Mouse (Mus musculus) intestine, embryonic 15.5 days (tissue): ENCODE measurements around the gene Mgl2. TPM values are rescaled to one million over a fixed set of nuclear protein-coding genes. Genes with fewer than 3 reads are reported as not detected.

Experiments
- ATAC-seq: fragments of 200-750 bp; cut with Nextera tagmentation; 2 replicates; pipeline ENCODE4 v1.8.0; 2017; ENCODE audit warnings: moderate TSS enrichment, moderate library complexity
- H3K27ac ChIP-seq: fragments of 300-500 bp; sonication (generic); 2 replicates; pipeline ENCODE4 v1.5.1; 2015; ENCODE audit warnings: mild to moderate bottlenecking, inconsistent platforms
- H3K27me3 ChIP-seq: fragments of 300-500 bp; sonication (generic); replicated peaks from 2 replicates; pipeline ENCODE4 v1.6.1; 2015; ENCODE audit warnings: inconsistent platforms
- H3K36me3 ChIP-seq: fragments of 300-500 bp; sonication (generic); 2 replicates; pipeline ENCODE4 v1.6.1; 2015; ENCODE audit warnings: inconsistent platforms
- H3K4me1 ChIP-seq: fragments of 300-500 bp; sonication (generic); replicated peaks from 2 replicates; pipeline ENCODE4 v1.6.1; 2015; ENCODE audit warnings: inconsistent platforms
- H3K4me2 ChIP-seq: fragments of 300-500 bp; sonication (generic); replicated peaks from 2 replicates; pipeline ENCODE4 v1.6.1; 2015; ENCODE audit warnings: mild to moderate bottlenecking, inconsistent platforms
- H3K4me3 ChIP-seq: fragments of 300-500 bp; sonication (generic); replicated peaks from 2 replicates; pipeline ENCODE4 v1.5.1; 2015; ENCODE audit warnings: inconsistent platforms
- H3K9ac ChIP-seq: fragments of 300-500 bp; sonication (generic); 2 replicates; pipeline ENCODE4 v1.6.1; 2015; ENCODE audit warnings: inconsistent platforms
- H3K9me3 ChIP-seq: fragments of 300-500 bp; sonication (generic); 2 replicates; pipeline ENCODE4 v1.6.1; 2016; ENCODE audit warnings: inconsistent platforms
- WGBS: fragments of 180-500 bp; shearing (Covaris S2); methylation state at CpG from one replicate; pipeline ENCODE4 v1.1.7; 2015; 5-methylcytosine and 5-hydroxymethylcytosine counted together
- polyA plus RNA-seq: library from polyadenylated mRNA; unstranded; fragments of >200 nt; fragmentation: Nextera tagmentation; extraction: Ambion mirVana; gene quantifications from 2 replicates; pipeline ENCODE4 v1.2.1, GENCODE M21; 2015

Gene Mgl2
- 0.72 and 0.80 TPM in 2 replicates for polyA plus RNA-seq

GRCm38 (mm10) chr11:70129926-70130379 lies at the start of gene Mgl2:
TSS of gene Mgl2 (plus strand) at chr11:70130329.
- Histone ChIP-seq H3K9me3 (no peaks in the 10 kb centered on the region), H3K4me2 (no peak within 1 kb of the TSS), H3K36me3 (no peaks in the 10 kb centered on the region), H3K4me1 (no peaks in the 10 kb centered on the region), H3K4me3 (no peak within 1 kb of the TSS), H3K27me3 (no peaks in the 10 kb centered on the region), H3K27ac (no peak within 1 kb of the TSS), H3K9ac (no peak within 1 kb of the TSS)
- WGBS: 71% methylated on average over 9 of the region's 9 CpGs
- ATAC-seq: no peak

- ATAC-seq: no peak
- Histone ChIP-seq H3K4me2 (no peak overlapping the region), H3K9ac (no peak overlapping the region), H3K4me1 (no peaks in the 10 kb centered on the region), H3K36me3 (no peaks in the 10 kb centered on the region), H3K27me3 (no peaks in the 10 kb centered on the region), H3K4me3 (no peak overlapping the region), H3K27ac (no peak overlapping the region), H3K9me3 (no peaks in the 10 kb centered on the region)
- 84% methylated on average over 15 of the region's 15 CpGs for WGBS
These were observed 49.1 kb upstream of the Mgl2 start for GRCm38 (mm10) chr11:70080803-70081590.

GRCm38 (mm10) chr11:70084563-70084962 lies 45.6 kb upstream of the Mgl2 start:
- no peak overlapping the region for H3K27ac ChIP-seq
- H3K36me3 ChIP-seq: no peaks in the 10 kb centered on the region
- no peak for ATAC-seq
- H3K27me3 ChIP-seq: no peaks in the 10 kb centered on the region
- no peaks in the 10 kb centered on the region for H3K4me1 ChIP-seq
- WGBS: 81% methylated on average over 8 of the region's 8 CpGs
- no peak overlapping the region for H3K4me2 ChIP-seq
- H3K9me3 ChIP-seq: no peaks in the 10 kb centered on the region
- H3K4me3 ChIP-seq: no peak overlapping the region
- H3K9ac ChIP-seq: no peak overlapping the region

GRCm38 (mm10) chr11:70091986-70092783 lies 37.9 kb upstream of the Mgl2 start, which contains the start of gene Asgr2:
TSS of gene Asgr2 (plus strand) at chr11:70092644.
- Histone ChIP-seq H3K9ac (no peak within 1 kb of the TSS), H3K9me3 (no peaks in the 10 kb centered on the region), H3K27me3 (no peaks in the 10 kb centered on the region), H3K27ac (no peak within 1 kb of the TSS), H3K4me1 (no peaks in the 10 kb centered on the region), H3K4me2 (no peak within 1 kb of the TSS), H3K4me3 (no peak within 1 kb of the TSS), H3K36me3 (no peaks in the 10 kb centered on the region)
- ATAC-seq: no peak
- WGBS: 68% methylated on average over 12 of the region's 12 CpGs

GRCm38 (mm10) chr11:70097396-70097795 lies 32.7 kb upstream of the Mgl2 start:
- Histone ChIP-seq H3K27ac (no peak overlapping the region), H3K36me3 (no peaks in the 10 kb centered on the region), H3K4me2 (no peak overlapping the region), H3K27me3 (no peaks in the 10 kb centered on the region), H3K9me3 (no peaks in the 10 kb centered on the region), H3K4me3 (no peak overlapping the region), H3K9ac (no peak overlapping the region), H3K4me1 (no peaks in the 10 kb centered on the region)
- no peak for ATAC-seq
- WGBS: 58% methylated on average over 11 of the region's 11 CpGs

GRCm38 (mm10) chr11:70099102-70099501 lies 31.0 kb upstream of the Mgl2 start:
- Histone ChIP-seq H3K4me2 (no peak overlapping the region), H3K27ac (no peak overlapping the region), H3K36me3 (no peaks in the 10 kb centered on the region), H3K4me3 (no peak overlapping the region), H3K9me3 (no peaks in the 10 kb centered on the region), H3K27me3 (no peaks in the 10 kb centered on the region), H3K4me1 (no peaks in the 10 kb centered on the region), H3K9ac (no peak overlapping the region)
- 88% methylated on average over 2 of the region's 2 CpGs for WGBS
- no peak for ATAC-seq

- no peak overlapping the region for H3K27ac ChIP-seq
- no peaks in the 10 kb centered on the region for H3K27me3 ChIP-seq
- 85% methylated on average over 2 of the region's 2 CpGs for WGBS
- no peak for ATAC-seq
- H3K9ac ChIP-seq: no peak overlapping the region
- no peaks in the 10 kb centered on the region for H3K9me3 ChIP-seq
- H3K4me3 ChIP-seq: no peak overlapping the region
- no peaks in the 10 kb centered on the region for H3K4me1 ChIP-seq
- H3K4me2 ChIP-seq: no peak overlapping the region
- no peaks in the 10 kb centered on the region for H3K36me3 ChIP-seq
These were observed 30.3 kb upstream of the Mgl2 start for GRCm38 (mm10) chr11:70099809-70100208.

GRCm38 (mm10) chr11:70103701-70104315 lies 26.3 kb upstream of the Mgl2 start:
- no peaks in the 10 kb centered on the region for H3K9me3 ChIP-seq
- WGBS: 75% methylated on average over 14 of the region's 14 CpGs
- no peak overlapping the region for H3K4me2 ChIP-seq
- H3K4me3 ChIP-seq: no peak overlapping the region
- H3K27ac ChIP-seq: no peak overlapping the region
- H3K4me1 ChIP-seq: no peaks in the 10 kb centered on the region
- no peak overlapping the region for H3K9ac ChIP-seq
- no peaks in the 10 kb centered on the region for H3K36me3 ChIP-seq
- no peak for ATAC-seq
- no peaks in the 10 kb centered on the region for H3K27me3 ChIP-seq

GRCm38 (mm10) chr11:70107085-70107484 lies 23.0 kb upstream of the Mgl2 start:
- no peak overlapping the region for H3K27ac ChIP-seq

GRCm38 (mm10) chr11:70110146-70110545 lies 20.0 kb upstream of the Mgl2 start:
- Histone ChIP-seq H3K36me3 (no peaks in the 10 kb centered on the region), H3K4me3 (no peak overlapping the region), H3K9ac (no peak overlapping the region), H3K4me1 (no peaks in the 10 kb centered on the region), H3K9me3 (no peaks in the 10 kb centered on the region), H3K27me3 (no peaks in the 10 kb centered on the region), H3K27ac (no peak overlapping the region), H3K4me2 (no peak overlapping the region)
- 65% methylated on average over 3 of the region's 3 CpGs for WGBS
- ATAC-seq: no peak

More at GRCm38 (mm10) chr11:70107085-70107484, 23.0 kb upstream of the Mgl2 start:
- H3K27me3 ChIP-seq: no peaks in the 10 kb centered on the region
- H3K4me3 ChIP-seq: no peak overlapping the region
- no peak for ATAC-seq
- H3K4me1 ChIP-seq: no peaks in the 10 kb centered on the region
- no peaks in the 10 kb centered on the region for H3K9me3 ChIP-seq
- H3K4me2 ChIP-seq: no peak overlapping the region
- H3K9ac ChIP-seq: no peak overlapping the region
- 42% methylated on average over 8 of the region's 8 CpGs for WGBS
- no peaks in the 10 kb centered on the region for H3K36me3 ChIP-seq

GRCm38 (mm10) chr11:70114562-70114961 lies 15.6 kb upstream of the Mgl2 start:
- Histone ChIP-seq H3K9ac (no peak overlapping the region), H3K9me3 (no peaks in the 10 kb centered on the region), H3K27ac (no peak overlapping the region), H3K27me3 (no peaks in the 10 kb centered on the region), H3K4me2 (no peak overlapping the region), H3K36me3 (no peaks in the 10 kb centered on the region), H3K4me3 (no peak overlapping the region), H3K4me1 (no peaks in the 10 kb centered on the region)
- WGBS: 37% methylated on average over 4 of the region's 4 CpGs
- ATAC-seq: no peak

GRCm38 (mm10) chr11:70115901-70116300 lies 14.2 kb upstream of the Mgl2 start:
- H3K4me3 ChIP-seq: no peak overlapping the region
- no peak for ATAC-seq
- no peaks in the 10 kb centered on the region for H3K27me3 ChIP-seq
- H3K36me3 ChIP-seq: no peaks in the 10 kb centered on the region
- no peak overlapping the region for H3K27ac ChIP-seq
- H3K4me1 ChIP-seq: no peaks in the 10 kb centered on the region
- H3K9ac ChIP-seq: no peak overlapping the region
- 88% methylated on average over 3 of the region's 3 CpGs for WGBS
- H3K4me2 ChIP-seq: no peak overlapping the region
- H3K9me3 ChIP-seq: no peaks in the 10 kb centered on the region
